Mouse (Mus musculus) T-cell, adult 66 days (primary cell): ENCODE results near the gene Magea2. TPM values are rescaled to one million over a fixed set of nuclear protein-coding genes. Genes with fewer than 3 reads are reported as not detected.

Experiments
- total RNA-seq, 2 experiments: library from RNA; stranded (reverse); gene quantifications; 3 replicates in 1 of 2; 4 replicates in 1 of 2; pipeline ENCODE4 v1.2.4; 2023

The Magea2 gene
- not detected for total RNA-seq

DNA sequence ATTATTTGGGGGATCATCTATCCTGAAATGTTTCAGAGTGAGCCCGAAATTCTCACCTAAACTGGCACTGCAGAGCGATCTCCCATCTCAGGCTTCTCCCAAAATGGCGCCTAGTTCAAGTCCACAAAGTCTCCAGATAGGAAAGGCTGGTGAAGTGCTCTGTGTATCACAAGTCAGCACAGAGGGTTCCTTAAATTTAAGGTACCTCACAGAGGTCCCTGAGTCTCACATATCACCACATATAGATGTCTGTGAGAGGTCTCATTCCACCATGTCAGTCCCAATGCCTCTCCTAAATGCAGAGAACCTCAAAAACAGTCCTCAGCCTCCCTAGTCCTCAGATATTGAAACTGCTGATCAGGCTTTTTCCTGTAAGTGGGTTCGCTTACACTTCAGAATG is at the start of gene Magea2:
Gene Magea2, minus strand, starts transcription at position 101 of the 400 bp plus-strand sequence.

DNA sequence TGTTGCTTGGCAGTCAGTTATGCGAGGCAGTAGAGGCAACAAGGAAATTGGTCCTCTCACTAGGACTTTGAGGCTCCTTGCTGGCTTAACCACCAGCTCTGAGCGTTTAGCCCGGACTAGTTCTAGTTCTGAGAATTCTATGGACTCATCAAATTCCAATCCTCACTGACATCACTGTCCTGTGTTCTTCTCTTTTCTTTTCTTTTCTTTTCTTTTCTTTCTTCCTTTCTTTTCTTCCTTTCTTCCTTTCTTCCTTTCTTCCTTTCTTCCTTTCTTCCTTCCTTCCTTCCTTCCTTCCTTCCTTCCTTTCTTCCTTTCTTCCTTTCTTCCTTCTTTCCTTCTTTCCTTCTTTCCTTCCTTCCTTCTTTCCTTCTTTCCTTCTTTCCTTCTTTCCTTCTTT is 34.8 kb upstream of the Magea2 start, which contains the start of gene Cldn34b2:
Gene Cldn34b2, minus strand, starts transcription at position 101 of the 400 bp plus-strand sequence.

DNA sequence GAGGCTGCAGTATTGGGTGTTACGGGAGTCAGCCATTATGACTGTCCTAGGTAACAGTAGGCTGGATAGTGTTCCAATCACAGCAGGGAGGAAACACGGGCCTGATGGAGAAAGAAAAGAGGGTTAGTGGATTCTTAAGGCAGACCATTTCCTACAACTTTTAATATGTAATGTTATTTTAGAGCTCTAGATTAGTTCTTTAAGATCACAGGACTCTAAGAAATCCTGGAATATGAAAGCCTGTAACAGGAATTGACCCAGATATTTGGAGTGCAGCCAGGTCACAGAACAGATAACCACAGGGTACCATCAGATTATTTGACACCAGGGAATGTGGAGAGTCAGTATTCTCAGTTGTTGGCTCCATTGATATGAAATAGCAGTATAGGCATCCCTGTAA is 3.8 kb downstream of the Magea2 start, which contains the start of gene Magea1:
Gene Magea1, minus strand, starts transcription at position 101 of the 400 bp plus-strand sequence.

DNA sequence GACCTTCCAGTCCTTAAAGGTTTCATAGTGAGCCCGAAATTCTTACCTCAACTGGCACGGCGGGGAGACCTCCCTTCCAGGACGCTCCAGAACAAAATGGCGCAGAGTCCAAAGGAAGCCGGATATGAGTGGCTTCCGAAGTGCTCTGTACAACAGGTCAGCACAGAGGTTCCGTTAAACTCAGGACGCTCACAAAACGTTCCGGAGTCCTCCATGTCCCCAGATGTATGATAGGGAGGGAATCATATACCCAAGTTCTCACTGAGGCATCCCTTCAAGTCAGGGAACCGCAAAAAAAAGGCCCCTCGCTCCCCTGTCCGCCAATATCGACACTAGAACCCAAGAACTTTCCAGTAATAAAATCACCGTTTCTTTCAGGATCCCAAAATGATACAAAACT is 30.4 kb downstream of the Magea2 start, which contains the start of gene Magea5:
Gene Magea5, minus strand, starts transcription at position 101 of the 400 bp plus-strand sequence.

DNA sequence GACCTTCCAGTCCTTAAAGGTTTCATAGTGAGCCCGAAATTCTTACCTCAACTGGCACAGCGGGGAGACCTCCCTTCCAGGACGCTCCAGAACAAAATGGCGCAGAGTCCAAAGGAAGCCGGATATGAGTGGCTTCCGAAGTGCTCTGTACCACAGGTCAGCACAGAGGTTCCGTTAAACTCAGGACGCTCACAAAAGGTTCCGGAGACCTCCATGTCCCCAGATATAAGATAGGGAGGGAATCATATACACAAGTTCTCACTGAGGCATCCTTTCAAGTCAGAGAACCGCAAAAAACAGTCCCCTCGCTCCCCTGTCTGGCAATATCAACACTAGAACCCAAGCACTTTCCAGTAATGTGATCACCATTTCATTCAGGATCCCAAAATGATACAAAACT is 97.7 kb downstream of the Magea2 start, which contains the start of gene Magea8:
Gene Magea8, minus strand, starts transcription at position 101 of the 400 bp plus-strand sequence.

Other genes starting within 250 kb of the Magea2 start
- not detected for gene Cldn34b1, start 203.4 kb downstream of the Magea2 start, total RNA-seq
- gene Magea6, start 157.7 kb downstream of the Magea2 start, total RNA-seq, result not detected
- gene Magea3, start 144.2 kb downstream of the Magea2 start, total RNA-seq, result not detected
- gene Magea8, start 97.8 kb downstream of the Magea2 start, total RNA-seq, result not detected
- not detected for gene Magea5, start 30.5 kb downstream of the Magea2 start, total RNA-seq
- gene Magea1, start 3.9 kb downstream of the Magea2 start, total RNA-seq, result not detected
- not detected for gene Cldn34b2, start 34.7 kb upstream of the Magea2 start, total RNA-seq
- gene Sat1, start 122.8 kb upstream of the Magea2 start, total RNA-seq, result 100 to 1,000 TPM; 177 to 184 TPM
- 10 to 100 TPM; 30.2 to 39.4 TPM for gene Acot9, start 168.8 kb upstream of the Magea2 start, total RNA-seq
- 10 to 100 TPM in 1 of 2 experiments, 1 to 10 TPM in 1; 9.1 to 13.6 TPM for gene Prdx4, start 247.1 kb upstream of the Magea2 start, total RNA-seq